Mouse (Mus musculus) adrenal gland, postnatal 36 days (tissue): Measurements from ENCODE around the gene Rhbdl1. TPM values are rescaled to one million over a fixed set of nuclear protein-coding genes. Genes with fewer than 3 reads are reported as not detected.

Experiments used
- DNase-seq, 2 experiments: peaks; one replicate each; pipeline ENCODE4 v3.0.0; 2021; ENCODE audit warnings: mixed read lengths in 1 of 2
- long read RNA-seq, 2 experiments: library from polyadenylated mRNA; stranded (forward); transcript quantifications; one replicate each; pipeline ENCODE4 v2.0.0; 2021; ENCODE audit warnings: borderline sequencing depth in 2 of 2
- total RNA-seq, 2 experiments: library from RNA; stranded (reverse); gene quantifications; 2 replicates each; pipeline ENCODE4 v1.2.3; 2021

Gene Rhbdl1
- 10 to 100 TPM; 17.4 to 20.3 TPM for total RNA-seq
- long read RNA-seq, experiment 1, partial matches to known transcripts = 7 of 15 reads
- long read RNA-seq, experiment 1, other reads (novel, unspliced or antisense) = 6 of 15 reads
- long read RNA-seq, experiment 2, partial matches to known transcripts = 6 of 13 reads
- long read RNA-seq, experiment 2, other reads (novel, unspliced or antisense) = 6 of 13 reads

GRCm38 (mm10) chr17:25837076-25837410, at the start of gene Rhbdl1:
Gene Rhbdl1, minus strand, starts transcription at chr17:25837295.
- peak; percentile 87 to 90 for DNase-seq

GRCm38 (mm10) chr17:25886806-25887205, 49.7 kb upstream of the Rhbdl1 start:
- DNase-seq = no peak

DNA sequence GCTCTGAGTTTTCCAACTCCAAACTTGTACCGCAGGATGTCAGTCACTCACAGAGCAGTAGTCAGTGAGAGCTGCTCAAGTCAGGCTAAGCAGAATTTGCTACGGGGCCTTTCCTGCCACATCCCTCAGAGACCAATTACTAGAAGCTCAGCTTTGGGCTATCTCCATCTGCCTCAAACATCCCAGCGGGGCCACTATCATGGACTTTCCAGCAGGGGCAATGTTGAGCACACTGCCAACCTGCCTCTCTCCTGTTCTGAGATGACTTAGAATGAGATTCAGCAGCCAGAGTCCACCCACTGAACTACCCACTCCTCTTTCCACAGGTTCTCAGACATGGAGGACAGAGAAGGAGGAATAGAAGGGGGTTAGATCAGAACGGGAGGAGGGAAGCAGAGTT, 48.5 kb upstream of the Rhbdl1 start:
- DNase-seq = peak in 1 of 2 experiments; percentile 12

DNA sequence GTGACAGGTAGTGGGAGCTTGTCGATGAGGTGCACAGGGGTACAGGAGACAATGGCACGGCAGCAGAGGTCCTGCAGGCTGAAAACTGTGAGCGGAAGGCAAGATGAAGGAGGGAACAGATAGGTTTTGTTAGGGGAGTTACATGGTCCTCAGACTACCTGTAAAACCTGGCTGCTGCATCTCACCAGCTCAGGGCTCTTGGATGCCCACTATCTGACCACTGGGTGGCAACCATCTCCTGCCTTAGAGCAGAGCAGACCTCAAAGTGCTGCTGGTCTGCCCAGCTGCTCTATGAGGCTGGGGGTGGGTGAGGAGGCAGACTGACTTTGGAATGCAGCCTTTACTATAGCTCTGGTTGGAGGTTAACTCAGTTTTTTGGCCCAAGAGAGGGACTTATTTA, 46.7 kb upstream of the Rhbdl1 start:
- DNase-seq = no peak

GRCm38 (mm10) chr17:25883268-25883667, 46.2 kb upstream of the Rhbdl1 start:
- DNase-seq = no peak

DNA sequence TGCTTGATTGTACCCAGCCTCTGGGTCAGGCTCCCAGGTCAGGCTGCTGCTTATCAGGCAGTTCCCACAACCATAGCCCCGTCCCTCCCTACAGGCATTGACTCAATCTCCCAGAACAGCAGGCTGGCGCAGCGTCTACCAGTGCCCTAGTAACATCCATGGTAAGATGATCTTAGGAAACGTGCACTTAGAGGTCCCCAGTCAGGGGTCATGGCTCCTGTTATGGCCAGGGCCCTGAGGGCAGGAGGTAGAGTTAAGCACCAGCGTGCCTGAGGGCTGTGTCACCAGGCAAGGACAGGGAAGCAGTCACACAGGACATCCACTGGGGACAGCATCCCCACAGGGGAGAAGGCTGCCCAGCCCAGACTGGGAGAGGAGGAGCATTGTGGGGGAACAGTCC, 45.2 kb upstream of the Rhbdl1 start:
- peak in 1 of 2 experiments; percentile 46 for DNase-seq

GRCm38 (mm10) chr17:25881691-25882090, 44.6 kb upstream of the Rhbdl1 start:
- DNase-seq = peak in 1 of 2 experiments; percentile 7

- DNase-seq = peak in 1 of 2 experiments; percentile 53
These were observed 44.0 kb upstream of the Rhbdl1 start for GRCm38 (mm10) chr17:25880913-25881641.

GRCm38 (mm10) chr17:25880196-25880910, 43.3 kb upstream of the Rhbdl1 start, which contains the start of gene Wfikkn1:
Gene Wfikkn1, minus strand, starts transcription at chr17:25880858.
- peak in 1 of 2 experiments; percentile 4 for DNase-seq

DNA sequence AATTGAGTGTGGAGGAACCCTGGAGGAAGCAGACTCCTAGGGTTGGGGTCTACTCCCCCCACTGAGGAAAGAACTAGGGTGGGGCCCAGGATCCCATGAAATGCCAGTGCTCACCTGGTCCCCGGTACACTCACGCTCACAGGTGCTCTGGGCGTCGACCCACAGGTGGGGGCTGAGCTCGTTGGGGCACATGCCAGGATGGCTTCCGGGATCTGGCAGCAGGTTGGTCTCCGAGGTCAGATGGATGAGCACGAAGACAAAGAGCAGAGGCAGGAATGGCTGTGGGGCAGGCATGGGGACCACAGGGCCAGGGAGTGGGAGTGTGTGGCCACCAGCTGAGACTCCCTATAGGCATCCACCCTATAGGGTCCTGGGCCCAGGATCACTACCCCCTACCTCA, 42.7 kb upstream of the Rhbdl1 start:
- peak in 1 of 2 experiments; percentile 15 for DNase-seq

DNA sequence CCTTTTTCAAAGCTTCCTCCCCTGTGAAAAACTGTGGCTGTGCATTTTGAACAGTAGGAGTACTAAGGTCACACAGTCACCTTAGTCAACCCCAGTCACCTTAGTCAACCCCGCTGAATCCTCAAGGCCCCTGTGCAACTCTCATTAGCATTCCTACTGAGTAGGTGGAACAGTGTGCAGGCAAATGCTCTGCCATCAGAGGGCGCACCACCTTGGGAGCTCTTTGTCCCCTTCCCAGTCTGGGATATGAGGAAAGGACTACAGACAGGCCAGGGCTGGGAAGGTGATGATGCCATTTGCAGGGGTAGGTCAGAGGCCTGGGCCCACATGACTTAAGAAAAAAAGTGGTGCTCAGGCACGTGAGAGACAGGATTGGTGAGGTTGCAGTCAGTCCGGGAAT, 42.2 kb upstream of the Rhbdl1 start:
- DNase-seq = peak; percentile 69 to 72

GRCm38 (mm10) chr17:25878611-25879180, 41.6 kb upstream of the Rhbdl1 start:
- DNase-seq = no peak

DNA sequence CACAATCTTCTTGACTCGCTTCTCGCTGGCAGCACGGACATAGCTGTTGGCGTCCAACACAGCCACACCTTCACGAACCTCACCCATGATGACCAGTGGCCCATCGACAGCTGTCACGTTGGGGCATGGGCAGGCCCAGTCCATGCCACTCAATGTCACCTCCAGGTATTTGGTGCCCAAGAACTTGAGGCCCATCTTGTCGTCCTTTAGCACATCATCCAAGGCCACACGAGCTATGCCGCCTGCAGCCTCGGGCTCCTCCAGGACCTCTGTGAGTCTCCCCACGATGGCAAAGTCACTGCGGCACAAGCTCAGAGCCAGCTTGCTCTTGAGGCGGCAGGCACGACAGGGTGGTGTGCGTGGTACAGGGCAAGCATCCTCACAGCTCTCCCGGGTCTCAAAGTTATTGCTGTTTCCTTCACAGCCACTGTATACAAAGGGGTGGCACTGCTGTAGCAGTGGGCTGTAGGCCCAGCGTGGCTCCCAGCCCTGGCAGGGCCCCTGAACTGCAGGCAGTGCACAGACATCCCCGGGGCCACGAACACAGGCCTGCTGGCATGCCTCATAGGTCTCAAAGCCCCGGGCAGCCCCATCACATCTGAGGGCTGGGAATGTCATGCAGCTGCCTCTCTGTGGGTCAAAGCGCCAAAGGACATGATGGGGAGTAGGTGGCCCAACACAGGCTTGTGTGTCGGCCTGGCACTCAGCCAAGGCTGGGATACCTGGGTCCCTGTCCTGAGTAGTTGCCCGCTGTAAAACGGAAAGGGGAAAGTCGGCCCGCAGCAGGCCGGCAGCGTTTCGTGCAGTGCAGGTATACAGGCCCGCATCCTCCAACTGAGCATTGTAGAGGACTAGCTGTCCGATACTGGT, 40.9 kb upstream of the Rhbdl1 start:
- DNase-seq = no peak

GRCm38 (mm10) chr17:25877025-25877424, 39.9 kb upstream of the Rhbdl1 start:
- no peak for DNase-seq

DNA sequence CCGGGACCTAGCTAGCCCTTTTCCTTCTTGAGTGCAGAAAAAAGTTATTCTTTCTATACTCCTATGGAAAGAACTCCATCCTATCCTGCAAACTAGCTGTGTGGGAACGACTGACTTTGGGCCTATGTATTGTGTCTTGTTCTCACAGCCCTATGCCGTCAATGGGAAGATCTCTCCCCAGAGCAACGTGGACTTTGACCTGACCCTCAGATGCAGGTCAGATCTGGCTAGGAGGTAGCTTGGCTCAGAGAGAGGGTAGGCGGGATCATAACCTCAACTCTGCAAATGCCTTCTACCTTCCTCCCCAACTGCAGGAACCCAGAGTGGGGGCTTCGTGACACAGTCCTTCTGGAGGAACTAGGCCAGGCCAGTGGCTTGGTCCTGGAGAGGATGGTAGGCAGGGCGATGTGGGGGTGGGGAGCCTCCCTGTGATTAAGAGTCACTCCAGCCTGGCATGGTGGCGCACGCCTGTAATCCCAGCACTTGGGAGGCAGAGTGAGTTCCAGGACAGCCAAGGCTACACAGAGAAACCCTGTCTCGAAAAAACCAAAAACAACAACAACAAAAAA, 39.3 kb upstream of the Rhbdl1 start:
- DNase-seq = peak in 1 of 2 experiments; percentile 53

DNA sequence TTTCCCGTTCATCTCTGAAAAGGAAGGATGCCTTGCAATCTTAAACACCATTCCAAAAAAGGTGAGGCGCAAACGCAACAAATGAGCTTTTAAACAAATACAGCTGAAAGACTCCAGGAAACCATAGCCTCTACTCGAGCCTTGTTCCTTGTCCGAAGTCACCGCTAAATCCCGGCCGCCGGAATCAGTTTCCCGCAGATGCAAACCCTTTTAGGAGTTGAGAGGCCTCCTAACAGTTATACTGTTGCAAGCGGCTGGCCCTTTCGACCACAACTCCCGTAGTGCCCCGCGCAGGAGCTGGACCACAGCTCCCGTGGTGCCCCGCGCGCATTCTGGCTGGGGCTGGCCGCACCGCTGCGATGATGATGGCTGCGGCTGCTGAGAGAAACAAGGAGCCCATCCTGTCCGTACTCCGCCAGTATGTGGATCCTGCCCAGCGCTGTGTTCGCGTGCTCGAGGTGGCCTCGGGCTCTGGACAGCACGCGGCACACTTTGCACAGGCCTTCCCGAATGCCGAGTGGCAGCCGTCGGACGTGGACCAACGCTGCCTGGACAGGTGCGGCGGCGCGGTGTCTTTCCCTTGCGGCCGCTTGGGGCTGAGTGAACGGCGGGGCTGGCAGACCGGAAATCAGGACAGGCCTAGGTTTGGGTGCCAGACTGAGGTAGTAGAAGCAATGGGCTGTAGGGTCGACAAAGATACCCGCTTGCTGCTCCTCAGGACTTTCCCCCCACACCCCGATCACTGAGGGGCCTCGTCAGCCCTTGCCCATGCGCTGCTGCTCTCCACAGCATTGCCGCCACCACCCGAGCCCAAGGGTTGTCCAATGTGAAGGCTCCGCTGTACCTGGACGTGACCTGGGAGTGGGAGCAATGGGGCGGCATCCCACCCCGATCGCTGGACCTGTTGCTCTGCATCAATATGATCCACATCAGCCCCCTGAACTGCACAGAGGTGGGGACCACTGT, 38.4 kb upstream of the Rhbdl1 start:
- peak; percentile 93 to 95 for DNase-seq

DNA sequence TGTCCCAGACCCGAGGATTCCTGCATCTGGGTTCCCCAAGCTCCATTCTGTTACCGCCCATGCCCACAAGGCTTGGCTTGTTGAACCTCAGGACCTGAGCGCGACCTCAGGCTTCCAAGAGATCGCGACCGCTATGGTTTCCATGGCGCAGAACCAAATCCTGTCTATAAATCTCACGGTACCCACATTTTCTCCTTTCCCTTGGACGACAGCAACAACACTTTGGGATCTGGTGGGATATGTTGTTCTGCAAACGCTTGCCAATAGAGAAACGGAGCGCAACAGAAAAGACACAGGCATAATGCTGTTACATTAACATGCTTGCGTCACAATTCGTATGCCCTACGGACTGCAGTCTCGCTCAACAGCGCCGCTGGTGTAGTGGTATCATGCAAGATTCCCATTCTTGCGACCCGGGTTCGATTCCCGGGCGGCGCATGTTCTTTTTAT, 37.7 kb upstream of the Rhbdl1 start, which contains the start of gene Mettl26:
Gene Mettl26 (plus strand): TSS at position 354 of the 450 bp plus-strand sequence.
- peak; percentile 90 to 91 for DNase-seq

- peak; percentile 65 to 67 for DNase-seq
These were observed 37.1 kb upstream of the Rhbdl1 start for GRCm38 (mm10) chr17:25874148-25874720.

- no peak for DNase-seq
These were observed 36.5 kb upstream of the Rhbdl1 start for GRCm38 (mm10) chr17:25873405-25874147.
